ENCODE assay signal across 8 mouse cellular contexts in the genomic region with DNA sequence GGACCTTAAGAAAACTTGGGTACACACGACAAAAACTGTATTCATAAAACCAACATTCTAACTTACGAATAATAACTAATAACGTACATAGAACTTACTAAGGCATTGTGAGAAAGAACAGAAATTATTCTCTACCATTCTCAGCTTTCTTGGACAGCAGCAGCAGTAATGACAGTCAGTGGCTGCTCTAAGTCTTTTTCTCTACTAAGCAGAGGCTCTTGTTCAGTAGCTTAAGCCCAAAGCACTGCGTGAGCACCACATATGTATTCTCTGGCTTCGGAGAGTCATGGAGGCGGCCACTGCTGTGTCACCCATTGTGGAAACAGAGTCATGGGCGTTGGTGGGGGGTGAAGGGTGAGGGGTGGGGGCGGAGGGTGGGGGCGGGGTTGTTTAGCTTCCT.
DNase-seq lines count a peak whose midpoint lies in the region; ATAC-seq and TF ChIP-seq lines count a peak whose summit lies in the region.

No protein-coding gene starts in this region.

- H3K27ac ChIP-seq in kidney, embryonic 16.5 days (ENCODE audit: low read length) = no peak overlapping the region
- no peak overlapping the region for H3K27ac ChIP-seq in forebrain, embryonic 10.5 days
- H3K27ac ChIP-seq in intestine, postnatal 0 days (ENCODE audit: low read depth, low read length) = no peak overlapping the region

- H3K4me3 ChIP-seq in kidney, embryonic 16.5 days (ENCODE audit: low read length) = peak overlapping the region; percentile 39
- H3K4me3 ChIP-seq in forebrain, embryonic 10.5 days = peak overlapping the region; percentile 40
- peak overlapping the region; percentile 28 for H3K4me3 ChIP-seq in intestine, postnatal 0 days (ENCODE audit: low read depth, low read length)
- no peak overlapping the region for H3K4me3 ChIP-seq in myocyte

- H3K9me3 ChIP-seq in kidney, embryonic 16.5 days (ENCODE audit: low read length) = no peaks in the 10 kb centered on the region
- H3K9me3 ChIP-seq in forebrain, embryonic 10.5 days = no peaks in the 10 kb centered on the region
- H3K9me3 ChIP-seq in intestine, postnatal 0 days (ENCODE audit: control insufficient read depth) = no peaks in the 10 kb centered on the region

- no peaks in the 10 kb centered on the region for H3K79me2 ChIP-seq in myocyte (ENCODE audit: control insufficient read depth, insufficient read depth)

- 0 out of 2 replicates have a peak, but pooled peaks cover 6% of the 10 kb centered on the region for H3K4me1 ChIP-seq in kidney, embryonic 16.5 days (ENCODE audit: insufficient read depth, low read length)
- peaks cover 13% of the 10 kb centered on the region for H3K4me1 ChIP-seq in forebrain, embryonic 10.5 days
- no peaks in the 10 kb centered on the region for H3K4me1 ChIP-seq in intestine, postnatal 0 days (replicated peaks; ENCODE audit: control insufficient read depth, insufficient read depth, low read length)

- no peaks in the 10 kb centered on the region for H3K36me3 ChIP-seq in kidney, embryonic 16.5 days (ENCODE audit: insufficient read depth, low read length)
- no peaks in the 10 kb centered on the region for H3K36me3 ChIP-seq in forebrain, embryonic 10.5 days (replicated peaks)
- H3K36me3 ChIP-seq in intestine, postnatal 0 days (ENCODE audit: control insufficient read depth, insufficient read depth) = no peaks in the 10 kb centered on the region
- no peaks in the 10 kb centered on the region for H3K36me3 ChIP-seq in myocyte (ENCODE audit: control insufficient read depth, insufficient read depth)

- no peak for DNase-seq in kidney, postnatal 4 days
- DNase-seq in forebrain, embryonic 10.5 days (ENCODE audit: extremely low spot score, low spot score) = no peak
- DNase-seq in ovary, postnatal 14 days (ENCODE audit: low spot score) = no peak
- no peak for DNase-seq in layer of hippocampus, postnatal 14 days (ENCODE audit: low spot score in 2 of 2)
- DNase-seq in embryo, embryonic 10 days (ENCODE audit: low spot score) = no peak

- TF ChIP-seq POLR2A in myocyte (IDR thresholded peaks at IDR 0.05; ENCODE audit: insufficient read length, low read depth) = no peak

- ATAC-seq in kidney, embryonic 16.5 days (ENCODE audit: low FRiP score, low TSS enrichment) = 0 out of 2 replicates have a peak, but pooled peaks have one; percentile 52
- ATAC-seq in intestine, postnatal 0 days = no peak

- 15% methylated on average over 9 of the region's 9 CpGs for WGBS in kidney, embryonic 16.5 days
- 46% methylated on average over 9 of the region's 9 CpGs for WGBS in forebrain, embryonic 10.5 days
- WGBS in intestine, postnatal 0 days = 21% methylated on average over 9 of the region's 9 CpGs

- H3ac ChIP-seq in myocyte (ENCODE audit: control insufficient read depth, insufficient read length) = no peak overlapping the region

- H3K9ac ChIP-seq in kidney, embryonic 16.5 days (replicated peaks; ENCODE audit: low read length) = peak overlapping the region; percentile 37; the same call in 1 of the 2 replicates
- no peak overlapping the region for H3K9ac ChIP-seq in intestine, postnatal 0 days (ENCODE audit: low read depth, low read length)

- H3K4me2 ChIP-seq in kidney, embryonic 16.5 days (replicated peaks; ENCODE audit: low read depth, low read length) = peak overlapping the region; percentile 60
- H3K4me2 ChIP-seq in intestine, postnatal 0 days (replicated peaks; ENCODE audit: low read depth) = peak overlapping the region; percentile 65
- H3K4me2 ChIP-seq in myocyte (ENCODE audit: low read depth) = peak overlapping the region; percentile 70

- TF ChIP-seq CTCF in intestine, postnatal 0 days (IDR thresholded peaks at IDR 0.05; ENCODE audit: low read depth) = no peak

- no peaks in the 10 kb centered on the region for H3K27me3 ChIP-seq in kidney, embryonic 16.5 days (ENCODE audit: insufficient read depth, low read length)
- no peaks in the 10 kb centered on the region for H3K27me3 ChIP-seq in forebrain, embryonic 10.5 days (ENCODE audit: poor library complexity, severe bottlenecking)
- no peaks in the 10 kb centered on the region for H3K27me3 ChIP-seq in intestine, postnatal 0 days (replicated peaks; ENCODE audit: control insufficient read depth, insufficient read depth, low read length)
- H3K27me3 ChIP-seq in myocyte (ENCODE audit: control insufficient read depth, insufficient read depth, insufficient read length) = no peaks in the 10 kb centered on the region

TF ChIP-seq in myocyte, 11 proteins besides CTCF, POLR2A, EP300 and RAD21:
- TF ChIP-seq MYOG (IDR thresholded peaks at IDR 0.05; ENCODE audit: control insufficient read depth in 1 of 3, insufficient read depth in 1 of 3, insufficient read length in 2 of 3, low read depth in 2 of 3) = no peak
- no peak for TF ChIP-seq CEBPB (IDR thresholded peaks at IDR 0.05; ENCODE audit: insufficient read depth, poor library complexity, severe bottlenecking)
- no peak for TF ChIP-seq E2F4 (IDR thresholded peaks at IDR 0.05; ENCODE audit: insufficient read depth)
- TF ChIP-seq MYOD1 (IDR thresholded peaks at IDR 0.05; ENCODE audit: control insufficient read depth in 1 of 3, insufficient read length in 2 of 3, low read depth in 2 of 3) = no peak
- TF ChIP-seq TCF3 (IDR thresholded peaks at IDR 0.05; ENCODE audit: insufficient read length, low read depth) = no peak
- no peak for TF ChIP-seq REST (IDR thresholded peaks at IDR 0.05; ENCODE audit: insufficient read depth, insufficient read length)
- no peak for TF ChIP-seq TCF12 (IDR thresholded peaks at IDR 0.05; ENCODE audit: insufficient read depth, poor library complexity, severe bottlenecking)
- no peak for TF ChIP-seq SRF (IDR thresholded peaks at IDR 0.05; ENCODE audit: control insufficient read depth, insufficient read length, low read depth)
- no peak for TF ChIP-seq POLR2AphosphoS2 (IDR thresholded peaks at IDR 0.05; ENCODE audit: insufficient read length, low read depth)
- no peak for TF ChIP-seq MAX (IDR thresholded peaks at IDR 0.05; ENCODE audit: low read depth)
- no peak for TF ChIP-seq USF1 (IDR thresholded peaks at IDR 0.05; ENCODE audit: low read depth)
